Mouse (Mus musculus) liver, adult 2 months (tissue): Measurements from ENCODE around the gene Gm39566. TPM values are rescaled to one million over a fixed set of nuclear protein-coding genes. Genes with fewer than 3 reads are reported as not detected.

Source experiments
- DNase-seq: peaks from one replicate; pipeline ENCODE4 v3.0.0-alpha.2; 2011; ENCODE audit warnings: low read depth, low spot score; ENCODE audit errors: extremely low read depth
- H3K27ac ChIP-seq: fragments of 200-500 bp; replicated peaks from 2 replicates; pipeline ENCODE4 v1.5.1; 2012; ENCODE audit warnings: low read depth, mild to moderate bottlenecking, control low read depth, inconsistent platforms, low read length; ENCODE audit not compliant: insufficient read depth
- H3K27me3 ChIP-seq: fragments of 200-500 bp; 2 replicates; pipeline ENCODE4 v1.6.1; 2012; ENCODE audit warnings: mild to moderate bottlenecking, moderate library complexity, low read length, inconsistent platforms; ENCODE audit not compliant: control insufficient read depth, insufficient read depth
- H3K36me3 ChIP-seq: fragments of 200-500 bp; 2 replicates; pipeline ENCODE4 v1.6.1; 2012; ENCODE audit warnings: low read length, inconsistent platforms; ENCODE audit not compliant: control insufficient read depth, insufficient read depth
- H3K4me1 ChIP-seq: fragments of 200-500 bp; 2 replicates; pipeline ENCODE4 v1.6.1; 2011; ENCODE audit warnings: low read length; ENCODE audit not compliant: control insufficient read depth, insufficient read depth
- H3K4me3 ChIP-seq: fragments of 200-500 bp; 2 replicates; pipeline ENCODE4 v1.5.1; 2011; ENCODE audit warnings: low read depth, mild to moderate bottlenecking, control low read depth, low read length, moderate library complexity; ENCODE audit not compliant: insufficient read depth
- H3K79me2 ChIP-seq: fragments of 200-500 bp; 2 replicates; pipeline ENCODE4 v1.6.1; 2012; ENCODE audit warnings: inconsistent platforms, mild to moderate bottlenecking, low read length, moderate library complexity; ENCODE audit not compliant: control insufficient read depth, insufficient read depth
- H3K9ac ChIP-seq: fragments of 200-500 bp; 2 replicates; pipeline ENCODE4 v1.6.1; 2012; ENCODE audit warnings: low read depth, mild to moderate bottlenecking, control low read depth, inconsistent platforms, low read length
- CTCF ChIP-seq: fragments of 200-500 bp; IDR thresholded peaks from 2 replicates; pipeline ENCODE4 v1.5.1; 2011; ENCODE audit warnings: low read depth, low read length, control low read depth
- POLR2A ChIP-seq: fragments of 200-500 bp; IDR thresholded peaks from 2 replicates; pipeline ENCODE4 v1.6.1; 2011; ENCODE audit warnings: low read length, control low read depth; ENCODE audit not compliant: insufficient read depth; ENCODE audit errors: extremely low read depth
- WGBS: fragments of 180-500 bp; shearing (Covaris S2); methylation state at CpG from one replicate; pipeline ENCODE4 v1.1.7; 2018; 5-methylcytosine and 5-hydroxymethylcytosine counted together
- polyA plus RNA-seq: library from polyadenylated mRNA; depleted of rRNA; stranded (reverse); fragments of >200 nt; gene quantifications from 2 replicates; pipeline ENCODE4 v1.2.3, GENCODE M21; 2012
- total RNA-seq: library from RNA; depleted of rRNA; stranded (reverse); fragments of >200 nt; gene quantifications from 2 replicates; pipeline ENCODE4 v1.2.3, GENCODE M21; 2014

Gene Gm39566
- total and polyA plus RNA-seq, 2 experiments, result not detected

GRCm38 (mm10) chr11:69806378-69806777 lies 8.7 kb downstream of the Gm39566 start:
- Histone ChIP-seq H3K27me3 (peaks cover 7% of the 10 kb centered on the region), H3K36me3 (no peaks in the 10 kb centered on the region), H3K4me1 (peaks cover 4% of the 10 kb centered on the region), H3K27ac (no peak overlapping the region), H3K9ac (no peak overlapping the region), H3K79me2 (no peaks in the 10 kb centered on the region), H3K4me3 (no peak overlapping the region)
- DNase-seq, result no peak
- TF ChIP-seq POLR2A (no peak), CTCF (no peak)
- WGBS, result 95% methylated on average over 4 of the region's 4 CpGs

GRCm38 (mm10) chr11:69804972-69805909 lies 9.9 kb downstream of the Gm39566 start, which contains the start of gene Tmem102:
Gene Tmem102, minus strand, starts transcription at chr11:69805624.
- 29% methylated on average over 29 of the region's 29 CpGs for WGBS
- H3K4me1 ChIP-seq, result peaks cover 4% of the 10 kb centered on the region
- no peak for TF ChIP-seq CTCF
- no peak for TF ChIP-seq POLR2A
- H3K27me3 ChIP-seq, result peaks cover 9% of the 10 kb centered on the region
- H3K9ac ChIP-seq, result peak within 1 kb of the TSS; percentile 54
- H3K79me2 ChIP-seq, result no peaks in the 10 kb centered on the region
- peak within 1 kb of the TSS; percentile 59 for H3K27ac ChIP-seq
- H3K4me3 ChIP-seq, result peak within 1 kb of the TSS; percentile 56
- H3K36me3 ChIP-seq, result no peaks in the 10 kb centered on the region
- DNase-seq, result peak; percentile 87

- peak overlapping the region; percentile 59 for H3K27ac ChIP-seq
- DNase-seq, result peak; percentile 66
- TF ChIP-seq CTCF (no peak), POLR2A (no peak)
- peak overlapping the region; percentile 56 for H3K4me3 ChIP-seq
- H3K36me3 ChIP-seq, result no peaks in the 10 kb centered on the region
- H3K4me1 ChIP-seq, result peaks cover 4% of the 10 kb centered on the region
- H3K9ac ChIP-seq, result peak overlapping the region; percentile 39; the same call in 1 of the 2 replicates
- peaks cover 9% of the 10 kb centered on the region for H3K27me3 ChIP-seq
- 23% methylated on average over 12 of the region's 12 CpGs for WGBS
- no peaks in the 10 kb centered on the region for H3K79me2 ChIP-seq
Observed at GRCm38 (mm10) chr11:69804652-69804940, 10.5 kb downstream of the Gm39566 start.

DNA sequence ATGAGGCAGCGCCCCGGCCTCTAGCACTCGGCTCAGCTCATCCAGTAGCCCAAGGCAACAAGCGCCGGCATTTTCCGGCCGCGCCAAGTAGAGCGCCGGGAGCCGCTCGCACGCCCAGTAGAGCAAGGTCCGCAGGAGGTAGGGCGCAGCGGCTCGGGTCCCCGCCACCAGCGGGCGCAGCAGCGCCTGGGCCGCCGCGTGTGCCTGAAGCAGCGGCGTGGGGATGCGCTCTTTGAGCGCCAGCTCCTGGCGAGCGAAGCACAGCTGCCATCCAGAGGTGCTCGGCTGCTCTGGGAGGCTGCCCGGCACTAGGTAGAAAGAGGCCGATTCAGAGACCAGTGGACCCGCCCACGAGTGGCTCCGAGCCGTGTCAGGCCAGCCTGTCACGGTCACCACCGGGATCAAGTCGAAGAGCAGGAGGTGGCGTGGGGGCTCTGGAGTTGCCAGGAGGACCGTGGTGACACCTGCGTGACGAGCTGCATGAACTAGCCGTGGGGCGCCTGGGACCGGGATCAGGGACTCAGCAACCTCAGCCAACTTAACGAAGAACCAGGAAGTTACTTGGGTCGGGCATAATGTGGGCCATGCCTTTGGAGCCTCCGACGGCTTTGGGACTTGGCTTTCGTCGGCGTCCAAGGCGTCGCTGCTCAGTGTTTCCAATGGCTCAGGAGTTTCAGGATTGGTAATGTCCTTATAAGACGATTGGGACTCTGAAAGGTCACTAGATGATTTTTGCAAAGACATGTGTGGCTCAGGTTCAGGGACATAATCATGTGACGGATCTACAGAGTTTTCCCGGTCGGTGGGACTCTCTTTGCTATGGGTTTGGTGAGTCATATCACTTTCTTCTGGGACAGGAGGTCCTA lies 11.1 kb downstream of the Gm39566 start:
- H3K79me2 ChIP-seq, result no peaks in the 10 kb centered on the region
- 3% methylated on average over 60 of the region's 60 CpGs for WGBS
- peak overlapping the region; percentile 59 for H3K4me3 ChIP-seq
- TF ChIP-seq POLR2A (no peak), CTCF (peak; percentile 77)
- peak overlapping the region; percentile 81 for H3K27ac ChIP-seq
- peaks cover 9% of the 10 kb centered on the region for H3K27me3 ChIP-seq
- H3K4me1 ChIP-seq, result peaks cover 4% of the 10 kb centered on the region
- DNase-seq, result peak; percentile 80
- H3K36me3 ChIP-seq, result no peaks in the 10 kb centered on the region
- H3K9ac ChIP-seq, result peak overlapping the region; percentile 67

- Histone ChIP-seq H3K79me2 (no peaks in the 10 kb centered on the region), H3K27me3 (peaks cover 9% of the 10 kb centered on the region), H3K36me3 (no peaks in the 10 kb centered on the region), H3K9ac (peak overlapping the region; percentile 61), H3K4me1 (peaks cover 4% of the 10 kb centered on the region), H3K4me3 (peak overlapping the region; percentile 59), H3K27ac (peak overlapping the region; percentile 81)
- no peak for TF ChIP-seq CTCF
- no peak for TF ChIP-seq POLR2A
- peak; percentile 61 for DNase-seq
- 2% methylated on average over 12 of the region's 12 CpGs for WGBS
Observed at GRCm38 (mm10) chr11:69803328-69803727, 11.8 kb downstream of the Gm39566 start.
